Mouse (Mus musculus): ENCODE results near the gene 9530003J23Rik.
"Not testable (repeated sequence)": the region's sequence is repeated elsewhere in the genome, so short reads cannot be mapped to it uniquely, and the experiment has no call there.

The 9530003J23Rik gene

GRCm38 (mm10) chr10:117224102-117224990 is 14.2 kb downstream of the 9530003J23Rik start, which contains the start of gene Yeats4:
Yeats4 (minus strand) TSS chr10:117224507.
- peak; percentile 96 for DNase-seq

DNA sequence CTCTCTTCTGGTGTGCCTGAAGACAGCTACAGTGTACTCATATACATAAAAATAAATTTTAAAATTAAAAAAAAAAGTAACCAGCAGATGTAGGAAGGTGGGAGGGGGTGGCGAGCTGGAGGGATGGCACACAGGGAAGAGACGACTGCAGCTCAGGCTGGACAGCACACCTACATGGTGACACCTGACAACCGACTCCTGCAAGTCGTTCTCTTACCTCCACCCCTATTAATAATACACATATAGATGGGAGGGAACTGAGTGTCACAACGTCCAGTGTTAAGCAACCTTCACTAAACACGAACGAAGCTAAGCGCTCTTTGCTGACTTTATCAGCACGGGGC is 14.8 kb downstream of the 9530003J23Rik start:
- DNase-seq = no peak

DNA sequence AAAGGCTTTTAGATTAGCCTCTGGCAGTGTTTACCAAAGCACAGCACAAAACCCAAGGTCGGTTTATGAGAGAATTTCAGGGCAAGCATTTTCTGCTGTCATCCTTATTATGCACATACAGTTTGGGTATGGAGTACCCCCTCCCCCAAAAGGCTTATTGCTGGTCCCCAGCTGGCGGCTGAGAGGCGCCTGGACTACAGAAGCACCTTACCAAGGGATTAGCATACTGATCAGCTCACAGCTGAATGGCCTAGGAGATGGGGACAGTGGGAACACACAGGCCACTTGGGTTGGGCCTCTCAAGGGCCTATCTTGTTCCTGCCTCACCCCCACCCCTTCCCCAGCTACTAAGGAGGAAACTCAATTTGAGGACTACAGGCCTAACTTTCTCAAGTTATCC is 15.7 kb downstream of the 9530003J23Rik start:
- no peak for DNase-seq

DNA sequence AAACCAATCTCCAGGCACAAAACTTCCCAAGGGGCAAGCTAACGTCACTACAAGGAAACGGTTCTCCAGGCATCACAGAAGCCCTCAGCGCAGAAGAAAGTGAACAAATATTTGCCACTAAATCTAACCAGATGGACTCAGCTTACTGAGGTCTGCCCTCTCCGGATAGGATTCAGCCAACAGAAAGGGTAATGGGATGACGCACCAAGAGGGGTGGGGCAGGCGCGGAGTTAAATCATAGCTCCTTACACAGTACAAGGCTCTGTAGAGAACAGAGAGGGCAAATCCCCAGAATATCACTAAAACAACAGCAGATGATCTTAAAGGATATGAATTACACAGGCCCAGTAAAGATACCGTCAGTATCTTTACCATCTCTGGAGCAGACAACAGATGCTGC is 20.2 kb downstream of the 9530003J23Rik start:
- no peak for DNase-seq

GRCm38 (mm10) chr10:117217246-117217840 is 21.2 kb downstream of the 9530003J23Rik start:
- no peak for DNase-seq

DNA sequence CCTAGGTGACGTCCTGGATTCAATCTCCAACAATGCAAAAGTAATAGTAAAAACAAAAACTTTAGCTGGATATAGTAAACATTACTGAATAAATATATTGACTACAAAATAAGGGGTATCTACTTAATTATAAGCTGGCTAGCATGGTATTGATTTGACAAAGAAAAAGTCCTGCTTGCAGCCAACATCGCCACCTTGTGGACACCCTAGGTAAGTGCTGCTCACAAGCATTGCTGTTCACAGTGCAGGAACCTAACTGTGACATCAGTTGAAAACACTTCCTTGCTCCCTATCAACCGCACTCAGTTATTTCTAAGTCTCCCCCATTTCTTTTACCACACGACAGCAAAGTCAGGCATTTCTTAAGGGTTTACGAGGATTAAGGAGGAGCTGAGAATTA is 21.7 kb downstream of the 9530003J23Rik start:
- DNase-seq = no peak

- DNase-seq = no peak
Observed at GRCm38 (mm10) chr10:117216132-117216495, 22.4 kb downstream of the 9530003J23Rik start.

DNA sequence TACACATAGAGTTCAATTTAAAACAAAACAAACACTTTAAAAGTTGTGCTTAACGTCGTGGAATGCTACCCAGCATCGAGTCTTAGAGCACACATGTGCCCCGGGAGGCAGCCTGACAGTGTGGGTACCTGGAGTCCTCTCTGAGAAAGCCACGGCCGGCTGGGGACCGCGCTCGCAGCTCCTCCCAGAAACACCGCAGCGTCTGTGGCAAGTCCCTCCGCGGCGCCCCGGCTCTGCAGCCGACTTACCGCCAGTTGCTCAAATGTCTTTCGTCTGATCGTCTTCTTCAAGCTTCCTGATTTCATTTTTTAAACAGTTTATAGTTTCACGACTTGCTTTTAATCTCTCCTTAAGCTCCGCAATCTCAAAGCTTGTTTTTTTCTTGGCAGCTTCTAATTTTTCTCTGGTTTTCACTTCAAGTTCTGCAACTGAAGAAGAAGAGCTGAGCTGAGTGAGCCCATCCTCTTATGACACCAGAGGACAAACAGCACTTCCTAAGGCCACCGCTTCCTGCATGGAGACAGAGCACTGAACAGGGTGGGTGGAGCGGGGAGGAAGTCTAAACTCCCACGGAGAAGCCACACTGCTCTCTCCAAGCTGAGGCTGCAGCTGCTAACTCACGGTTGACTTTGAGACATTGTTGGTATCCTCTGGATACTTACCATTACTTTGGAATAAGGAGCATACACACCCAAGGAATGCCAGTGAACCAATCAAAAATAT is 22.9 kb downstream of the 9530003J23Rik start:
- DNase-seq = no peak

DNA sequence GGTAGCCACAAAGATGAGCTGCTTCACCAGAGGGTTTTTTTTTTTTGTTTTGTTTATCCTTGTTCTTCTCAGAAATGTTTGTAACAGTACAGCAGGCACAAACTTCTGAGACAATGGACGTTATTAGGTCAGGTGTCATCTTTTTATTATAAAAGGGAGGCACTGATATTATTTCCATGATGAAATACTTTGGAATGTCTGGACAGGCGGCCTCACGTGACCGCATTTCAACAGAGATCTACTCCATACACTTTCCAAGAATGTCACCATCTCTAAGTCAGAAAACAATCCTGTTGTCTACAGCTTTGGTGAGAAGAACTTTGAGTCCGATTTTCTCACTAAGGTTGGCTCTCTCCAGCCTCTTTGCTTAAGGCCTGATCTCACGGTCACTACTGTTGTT is 27.5 kb downstream of the 9530003J23Rik start:
- no peak for DNase-seq

DNA sequence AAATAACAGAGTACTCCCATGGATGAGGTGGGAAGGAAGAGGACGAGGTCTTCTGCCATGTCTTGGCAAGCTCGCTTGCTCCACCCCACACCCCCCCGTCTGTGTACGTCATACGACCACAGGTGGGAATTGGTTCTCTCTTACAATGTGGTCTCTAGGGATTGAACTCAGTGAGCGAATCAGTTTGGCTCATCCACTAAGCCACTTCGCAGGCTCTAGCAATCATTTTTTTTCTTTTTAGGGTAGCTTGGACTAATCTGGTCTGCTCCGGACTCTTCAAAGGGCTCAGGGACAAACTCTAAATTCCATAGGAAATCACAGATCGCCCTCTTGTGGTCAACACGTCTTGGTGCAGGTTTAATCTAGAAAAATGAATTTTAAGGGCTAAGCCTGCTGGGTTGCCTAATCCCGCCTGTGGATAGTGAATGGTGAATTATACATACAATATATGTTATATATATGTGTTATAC is 29.0 kb downstream of the 9530003J23Rik start:
- DNase-seq = no peak

GRCm38 (mm10) chr10:117208787-117209186 is 29.7 kb downstream of the 9530003J23Rik start:
- DNase-seq = not testable (repeated sequence)

DNA sequence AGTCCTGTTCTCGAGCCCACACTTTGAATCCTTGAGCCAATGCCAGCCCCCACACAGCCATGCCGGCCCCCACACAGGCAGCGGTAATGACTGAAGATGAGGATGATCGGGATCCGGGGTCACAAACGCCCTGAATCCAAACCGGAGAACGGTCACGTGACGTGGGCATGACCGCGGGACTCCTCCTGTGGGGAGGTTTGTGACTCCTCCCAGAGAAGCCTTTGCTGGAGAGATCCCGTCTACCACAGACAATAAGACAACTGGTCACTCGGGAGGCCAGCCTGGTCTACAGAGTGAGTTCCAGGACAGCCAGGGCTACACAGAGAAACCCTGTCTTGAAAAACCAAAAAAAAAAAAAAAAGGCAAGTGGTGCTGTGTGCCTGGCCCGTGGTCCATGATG is 30.3 kb downstream of the 9530003J23Rik start:
- DNase-seq = no peak

GRCm38 (mm10) chr10:117206070-117206469 is 32.4 kb downstream of the 9530003J23Rik start:
- no peak for DNase-seq

DNA sequence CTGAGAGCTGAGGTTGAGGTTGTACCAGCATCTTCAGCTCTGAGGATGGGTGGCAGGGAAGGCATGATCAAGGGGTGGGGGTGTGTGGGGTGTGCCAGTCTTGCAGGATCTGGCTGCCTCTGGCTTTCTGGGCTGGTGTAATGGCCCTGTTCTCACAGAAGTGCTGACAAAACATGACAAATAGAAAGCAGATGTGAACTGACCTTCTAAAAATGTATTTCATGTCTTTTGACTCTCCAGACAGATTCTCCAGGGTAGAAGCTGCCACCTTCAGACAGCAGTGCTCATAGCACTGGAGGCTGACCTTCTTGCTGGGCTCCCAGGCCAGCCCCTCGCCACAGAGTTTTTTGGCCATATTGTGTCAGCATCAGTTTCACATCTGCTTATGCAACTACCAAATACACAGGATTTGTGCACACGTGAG is 34.9 kb downstream of the 9530003J23Rik start:
- no peak for DNase-seq

DNA sequence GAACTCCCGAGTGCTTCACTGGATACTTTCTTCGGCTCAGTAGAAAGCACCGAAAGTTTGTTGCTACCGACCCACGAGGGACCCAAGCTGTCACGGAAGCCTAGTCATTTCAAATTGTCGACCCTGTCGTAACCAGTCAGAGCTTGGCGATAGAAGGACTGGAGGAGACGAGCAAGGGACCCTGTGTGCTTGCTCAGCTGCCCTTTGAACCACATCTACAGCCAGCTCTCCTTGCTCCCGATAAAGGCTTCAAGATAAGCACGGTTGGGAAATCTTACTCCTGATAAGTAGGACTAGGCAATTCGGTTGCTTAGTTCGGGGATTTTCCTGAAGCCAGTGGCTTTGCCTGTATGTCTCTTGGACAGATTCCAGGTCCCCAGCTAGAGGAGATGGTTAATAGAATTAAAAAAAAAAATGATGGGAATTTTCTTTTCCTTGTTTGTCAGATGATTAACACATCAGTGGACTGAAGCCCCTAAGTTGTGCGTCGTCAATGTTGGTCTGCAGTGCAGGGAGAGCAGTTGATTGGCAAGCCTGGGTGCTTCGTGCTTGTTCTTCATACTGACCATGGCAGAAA is 35.4 kb downstream of the 9530003J23Rik start:
- DNase-seq = no peak

DNA sequence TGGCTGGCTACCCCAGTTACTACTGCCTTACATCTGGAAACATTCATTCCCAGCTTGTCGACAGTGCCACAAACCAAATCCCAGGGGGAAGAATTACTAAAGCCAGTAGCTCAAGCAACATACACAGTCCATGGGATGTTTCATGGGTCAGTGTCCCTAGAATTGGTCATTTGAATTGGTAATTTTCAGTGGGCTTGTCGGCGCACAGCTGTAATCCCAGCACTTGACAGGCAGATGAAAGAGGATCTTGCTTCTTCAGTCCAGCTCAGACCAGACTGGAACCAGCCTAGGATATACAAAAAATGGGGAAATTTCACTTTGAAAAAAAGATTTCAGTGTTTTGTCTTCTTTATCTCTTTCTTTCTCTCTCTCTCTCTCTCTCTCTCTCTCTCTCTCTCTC is 38.8 kb downstream of the 9530003J23Rik start:
- DNase-seq = no peak

DNA sequence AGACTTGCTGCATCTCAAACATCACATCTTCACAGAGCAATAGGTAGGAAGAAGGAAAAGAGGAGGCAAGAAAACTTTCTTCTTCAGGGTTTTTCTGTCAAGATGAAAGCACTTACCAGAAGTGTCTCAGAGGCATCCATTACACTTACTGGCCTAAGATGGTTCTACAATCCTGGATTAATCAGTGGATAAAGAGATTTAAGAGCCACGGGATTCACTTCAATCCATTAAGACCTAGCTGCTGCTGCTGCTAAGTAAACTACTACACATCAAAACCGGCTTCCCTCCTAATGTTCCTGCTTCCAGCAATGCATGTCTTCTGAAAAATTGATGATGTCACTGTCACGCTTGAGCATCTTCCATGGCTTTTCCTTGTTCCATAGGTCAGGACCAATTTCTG is 41.8 kb downstream of the 9530003J23Rik start:
- DNase-seq = no peak

DNA sequence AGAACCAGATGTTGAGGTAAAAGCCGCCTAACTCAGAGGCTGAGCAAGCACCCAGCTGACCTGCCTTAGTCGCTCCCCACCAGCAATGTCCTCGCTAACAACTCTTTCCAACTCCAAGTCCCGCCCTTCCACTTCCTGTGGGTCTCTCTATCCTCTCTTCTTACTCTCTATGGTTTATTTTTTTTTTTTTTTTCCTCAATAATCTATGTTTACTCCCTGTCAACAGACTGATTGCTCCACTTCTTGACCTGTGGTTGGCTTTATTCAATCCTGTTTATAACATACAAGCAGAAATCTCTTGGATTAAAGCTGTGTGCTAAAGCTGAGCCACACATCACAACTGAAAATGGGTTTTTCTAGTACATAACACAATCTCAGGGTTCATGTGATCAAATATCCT is 42.8 kb downstream of the 9530003J23Rik start:
- no peak for DNase-seq

- no peak for DNase-seq
Observed at GRCm38 (mm10) chr10:117195005-117195404, 43.5 kb downstream of the 9530003J23Rik start.

- no peak for DNase-seq
Observed at GRCm38 (mm10) chr10:117193364-117193763, 45.1 kb downstream of the 9530003J23Rik start.

- no peak for DNase-seq
Observed at GRCm38 (mm10) chr10:117185399-117186089, 53.0 kb downstream of the 9530003J23Rik start.

Data from cerebellum, adult 11-12 months (tissue).